Mouse (Mus musculus): ENCODE measurements at regions not wholly inside any gene's neighbourhood (a gene's known extent, or its start where the extent isn't known, plus 50 kb on each side); places are given as distances from the start of the nearest gene placed in this dataset.

DNA sequence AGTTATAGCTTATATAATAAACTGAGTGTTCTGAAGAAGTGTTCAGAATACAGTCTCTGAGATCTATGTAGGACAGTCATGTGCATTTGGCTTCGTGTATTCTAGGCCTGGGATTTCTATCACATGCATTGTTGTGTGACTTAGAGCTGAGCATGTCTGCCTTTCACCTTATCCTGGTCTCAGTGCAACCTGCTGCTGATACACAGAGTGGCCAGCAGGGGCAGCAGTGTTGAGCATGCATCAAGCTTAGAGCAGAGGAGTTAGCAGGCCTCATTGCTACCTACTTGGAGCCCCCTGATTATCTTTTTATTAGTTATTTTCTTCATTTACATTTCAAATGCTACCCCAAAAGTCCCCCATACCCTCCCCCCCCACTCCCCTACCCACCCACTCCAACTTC, 229.1 kb upstream of the Camk1g start:
- peak; percentile 80 for ATAC-seq (replicated peaks; ENCODE audit: poor library complexity, severe bottlenecking)

DNA sequence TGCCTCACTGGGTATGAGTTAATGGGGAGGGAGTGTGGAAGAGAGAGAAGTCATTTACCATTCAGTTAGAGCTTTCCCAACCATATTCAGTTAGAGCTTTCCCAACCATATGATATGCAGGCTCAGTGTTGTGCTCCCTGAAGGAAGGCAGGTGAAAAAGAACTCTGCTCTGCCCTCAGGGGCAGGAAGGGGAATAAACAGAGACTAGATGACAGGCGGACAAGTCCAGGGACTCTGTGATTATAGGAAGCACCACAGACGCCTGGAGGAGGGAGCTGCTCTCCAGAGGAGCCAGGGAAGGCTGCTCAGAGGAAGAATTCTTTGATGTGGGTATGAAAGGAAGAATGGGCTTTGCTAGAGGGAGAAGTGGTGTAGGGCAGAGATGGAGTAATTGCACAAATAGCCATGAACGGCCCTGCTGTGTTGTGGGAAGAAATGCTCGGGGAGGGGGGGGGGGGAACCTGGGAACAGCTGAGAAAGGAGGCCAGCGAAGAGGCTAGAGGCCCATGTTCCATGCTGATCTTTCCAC, 220.3 kb upstream of the Camk1g start:
- no peak for ATAC-seq (replicated peaks; ENCODE audit: poor library complexity, severe bottlenecking)

DNA sequence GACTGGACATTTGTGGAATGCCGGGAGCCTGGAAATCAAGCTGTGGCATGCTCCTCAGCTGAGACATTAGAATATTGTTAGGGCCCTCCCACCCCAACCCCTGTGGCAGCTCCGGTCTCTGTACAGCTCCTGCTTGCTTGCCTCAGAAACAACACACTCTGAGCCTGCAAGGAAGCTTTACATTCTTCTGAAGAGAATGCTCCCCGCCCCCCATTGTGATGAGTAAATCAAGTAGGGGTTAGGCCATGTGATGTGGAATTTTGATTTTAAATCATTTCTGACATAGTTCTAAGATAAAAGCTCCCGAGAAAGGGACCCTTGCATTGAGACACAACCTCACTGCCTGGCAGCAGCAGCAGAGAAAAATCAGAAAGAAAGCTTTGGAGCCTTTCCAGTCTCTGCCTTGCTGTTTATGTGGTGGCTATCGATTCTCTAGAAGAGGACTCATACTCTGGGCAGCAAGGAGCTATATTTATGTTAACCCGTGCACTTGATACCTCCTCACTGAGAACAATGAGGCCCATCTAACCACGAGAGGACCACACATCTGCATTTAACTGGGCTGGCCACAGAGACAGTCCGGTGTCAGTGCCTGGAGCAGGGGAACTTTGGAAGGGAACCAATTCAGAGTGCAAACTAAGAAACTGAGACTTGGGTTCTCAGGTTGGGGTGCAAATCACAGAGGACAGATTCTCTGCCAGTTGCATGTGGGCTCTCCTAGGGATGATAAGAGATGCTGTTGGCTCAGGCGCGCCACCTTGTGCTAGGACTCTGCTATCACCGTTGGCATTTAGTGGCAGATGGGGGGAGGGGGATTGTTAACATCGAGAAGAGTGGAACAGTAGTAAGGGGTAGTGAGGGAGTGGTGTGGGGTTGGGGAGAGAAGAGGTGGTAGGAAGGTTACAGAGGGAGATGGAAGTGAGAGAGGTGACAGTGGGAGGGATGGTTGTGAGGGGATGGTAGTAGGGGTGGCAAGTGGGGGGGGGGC, 218.7 kb upstream of the Camk1g start:
- ATAC-seq (replicated peaks; ENCODE audit: poor library complexity, severe bottlenecking) = peak; percentile 90

DNA sequence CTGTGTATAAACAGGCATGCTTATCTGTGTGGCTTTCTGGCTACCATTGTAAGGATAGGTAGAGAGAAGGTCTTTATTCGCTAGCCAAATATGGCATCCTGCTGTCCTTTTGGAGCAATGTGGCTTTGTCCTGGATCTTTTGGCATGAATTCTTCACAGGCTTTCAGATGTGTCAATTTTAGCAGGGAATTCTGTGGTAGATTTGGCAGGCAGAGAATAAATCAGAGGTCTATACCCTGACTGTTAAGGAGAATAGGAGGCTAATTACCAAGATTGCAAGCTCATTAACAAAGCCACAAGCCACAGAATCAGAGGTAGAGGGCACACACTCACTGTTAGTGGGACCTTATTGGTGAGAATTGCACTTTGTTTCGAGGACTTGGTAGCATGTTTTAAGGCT, 217.2 kb upstream of the Camk1g start:
- no peak for ATAC-seq (replicated peaks; ENCODE audit: poor library complexity, severe bottlenecking)

DNA sequence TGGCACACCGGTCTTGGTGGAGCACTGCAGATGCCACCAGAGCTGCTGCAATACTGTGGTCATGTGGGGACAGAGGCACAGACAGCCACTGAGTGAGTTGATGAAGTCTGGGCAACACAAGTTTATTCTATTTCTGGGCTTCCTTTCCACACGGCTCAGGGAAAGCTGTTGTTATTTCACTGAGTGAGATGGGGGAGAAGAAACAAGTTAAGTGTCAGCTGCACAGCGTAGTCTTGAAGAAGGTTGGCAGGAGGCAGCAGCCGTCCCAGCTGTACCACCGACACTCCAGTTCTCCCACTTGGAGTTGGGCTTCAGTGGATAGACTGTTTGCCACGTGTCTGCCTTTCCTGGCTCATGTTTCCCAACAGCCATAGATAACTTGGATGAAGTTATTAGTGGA, 216.8 kb upstream of the Camk1g start:
- ATAC-seq (replicated peaks; ENCODE audit: poor library complexity, severe bottlenecking) = no peak

DNA sequence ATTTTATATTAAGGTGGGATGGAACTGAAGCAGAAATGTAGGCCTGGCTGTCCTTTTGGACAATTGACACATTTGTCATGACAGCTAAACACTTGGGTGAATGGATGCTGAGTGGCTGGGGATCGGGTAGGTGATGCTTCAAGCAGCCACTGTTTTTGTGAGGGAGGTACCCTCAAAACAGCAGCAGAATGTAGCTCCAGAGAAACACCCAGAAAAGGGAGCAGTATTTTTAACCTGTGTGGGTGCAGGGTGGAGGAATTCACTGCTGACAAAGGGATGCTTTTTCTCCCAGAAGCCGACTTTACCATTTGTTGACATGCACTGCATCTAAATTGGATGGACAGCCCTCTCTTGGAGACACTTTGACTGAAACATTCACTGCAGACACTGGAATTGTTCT, 213.7 kb upstream of the Camk1g start:
- no peak for ATAC-seq (replicated peaks; ENCODE audit: poor library complexity, severe bottlenecking)

DNA sequence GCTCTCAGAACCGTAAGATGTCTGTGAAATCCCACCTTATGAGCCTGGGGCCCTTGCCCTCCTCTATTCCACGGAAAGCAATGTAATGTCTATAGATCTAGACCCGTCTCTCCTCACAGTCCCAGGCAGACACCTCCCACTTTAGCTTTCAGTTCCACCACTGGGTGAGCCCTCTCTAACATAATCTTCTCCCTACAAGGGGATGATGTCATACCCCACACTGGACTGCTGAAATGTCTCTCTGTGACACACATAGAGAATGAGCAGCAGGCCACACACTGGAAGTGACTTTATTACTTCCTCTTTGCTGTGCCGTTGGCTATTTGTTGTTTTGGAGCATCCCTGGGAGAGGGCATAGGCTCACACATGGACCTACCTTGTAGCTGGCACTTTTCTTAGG, 210.3 kb upstream of the Camk1g start:
- peak; percentile 94 for ATAC-seq (replicated peaks; ENCODE audit: poor library complexity, severe bottlenecking)

DNA sequence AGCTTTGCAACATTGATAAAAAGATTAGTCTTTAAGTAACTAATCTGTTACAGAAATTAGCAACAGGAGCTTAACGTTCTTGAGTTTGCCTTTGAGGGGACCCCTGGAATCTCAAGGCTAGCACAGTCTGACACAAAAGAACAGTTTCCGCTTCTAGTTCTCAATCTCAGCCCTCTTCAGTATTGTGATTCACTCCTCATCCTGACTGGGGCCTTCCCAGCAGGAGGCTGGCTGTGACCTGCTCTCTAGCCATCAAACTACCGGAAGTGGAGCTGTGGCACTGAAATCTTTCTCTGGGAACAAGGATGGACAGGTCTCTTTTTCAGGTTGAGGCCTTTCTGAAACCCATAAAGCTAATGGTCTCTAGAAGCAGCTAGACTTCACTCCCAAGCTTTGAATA, 209.6 kb upstream of the Camk1g start:
- ATAC-seq (replicated peaks; ENCODE audit: poor library complexity, severe bottlenecking) = no peak

DNA sequence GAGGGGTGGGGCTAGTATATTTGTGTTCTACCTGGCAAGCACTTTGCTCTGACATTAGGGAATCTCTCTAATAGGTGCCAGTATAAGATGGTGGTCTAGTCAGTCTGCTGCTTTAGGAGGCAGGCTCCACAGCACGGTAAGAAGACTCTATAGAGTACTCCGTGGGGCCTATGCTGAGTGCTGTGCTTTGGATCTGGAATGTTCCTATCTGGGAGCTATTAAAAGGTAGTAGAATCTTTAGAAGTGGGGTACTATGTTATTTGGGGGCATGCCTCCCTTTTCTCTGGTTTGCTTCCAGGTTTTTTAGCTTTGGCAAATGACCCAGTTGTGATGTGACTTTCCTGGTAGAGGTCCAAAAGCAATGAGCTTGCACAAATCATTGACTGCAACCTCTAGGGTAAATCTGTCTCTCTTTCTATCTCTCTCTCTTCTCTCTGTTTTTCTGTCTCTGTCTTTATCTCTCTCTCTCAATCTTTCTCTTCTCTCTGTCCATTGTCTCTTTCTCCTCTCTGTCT, 208.6 kb upstream of the Camk1g start:
- no peak for ATAC-seq (replicated peaks; ENCODE audit: poor library complexity, severe bottlenecking)

DNA sequence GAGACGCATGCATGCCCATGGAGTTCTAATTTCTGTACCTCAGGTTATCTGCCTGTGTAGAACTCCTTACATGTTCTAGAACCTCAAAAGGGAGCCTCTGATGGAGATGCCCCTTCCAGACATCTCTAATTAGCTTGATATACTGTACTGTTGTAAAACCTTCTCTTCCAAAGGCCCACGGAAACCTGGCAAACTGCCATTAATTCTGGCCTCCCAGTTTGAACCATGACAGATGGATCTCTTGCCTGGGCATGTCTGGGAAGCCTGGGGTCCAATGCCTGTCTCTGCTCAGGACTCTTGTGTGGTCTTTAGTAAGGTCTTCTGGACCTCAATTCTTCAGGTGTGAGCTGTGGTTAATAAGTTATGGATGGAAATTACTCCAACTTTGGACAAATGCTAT, 207.7 kb upstream of the Camk1g start:
- ATAC-seq (replicated peaks; ENCODE audit: poor library complexity, severe bottlenecking) = no peak

DNA sequence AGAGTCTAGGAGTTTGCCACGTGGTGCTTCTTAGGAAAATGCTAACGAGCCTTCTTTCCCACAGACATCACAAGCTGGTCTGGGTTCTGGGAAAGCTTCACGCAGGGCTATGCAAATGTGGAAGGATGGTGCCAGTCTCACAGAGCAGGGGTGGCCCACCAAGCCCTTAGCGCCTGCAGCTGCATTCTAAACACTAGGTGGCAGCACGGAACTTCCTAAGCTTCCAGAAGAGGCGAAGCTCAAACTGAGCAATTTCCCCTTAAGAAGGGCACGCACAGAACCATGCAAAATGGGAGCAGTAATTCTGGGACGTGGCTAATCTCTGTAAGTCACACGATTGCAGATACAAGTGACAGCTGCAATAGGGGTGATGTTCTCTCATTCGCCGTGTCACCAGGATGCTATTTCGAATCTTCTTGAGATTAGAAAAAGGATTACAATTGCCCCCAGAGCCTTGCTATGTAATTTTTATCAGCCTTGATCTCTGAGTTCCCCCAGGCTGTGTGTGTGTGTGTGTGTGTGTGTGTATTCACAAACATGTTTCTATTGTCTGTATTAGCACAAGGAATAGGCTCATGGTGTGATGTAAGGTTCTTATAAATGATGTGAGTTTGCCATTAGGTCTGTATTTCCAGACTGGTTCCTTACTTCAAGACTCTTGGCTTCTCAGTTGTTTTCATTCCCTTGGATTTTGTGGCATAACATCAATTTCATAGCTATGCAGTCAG, 206.1 kb upstream of the Camk1g start:
- ATAC-seq (replicated peaks; ENCODE audit: poor library complexity, severe bottlenecking) = peak; percentile 76

DNA sequence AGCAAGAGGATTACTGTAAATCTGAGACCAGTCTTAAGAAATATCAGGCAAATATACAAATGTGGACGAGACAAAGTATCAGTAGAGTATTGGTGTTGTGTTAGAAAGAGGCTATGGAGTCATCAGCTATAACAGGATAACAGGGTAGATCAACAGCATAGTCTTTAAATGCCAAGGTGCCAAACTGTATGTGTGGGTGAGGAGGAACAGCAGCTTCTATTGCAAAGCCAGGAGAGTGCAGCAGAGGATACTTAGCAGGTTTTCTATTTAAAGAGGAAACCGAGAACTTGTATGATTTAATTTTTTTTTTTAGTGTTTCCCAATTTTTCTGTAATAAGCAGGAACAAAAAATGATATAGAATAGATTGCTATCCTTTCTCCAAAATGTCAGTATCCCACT, 202.7 kb upstream of the Camk1g start:
- ATAC-seq (replicated peaks; ENCODE audit: poor library complexity, severe bottlenecking) = no peak

DNA sequence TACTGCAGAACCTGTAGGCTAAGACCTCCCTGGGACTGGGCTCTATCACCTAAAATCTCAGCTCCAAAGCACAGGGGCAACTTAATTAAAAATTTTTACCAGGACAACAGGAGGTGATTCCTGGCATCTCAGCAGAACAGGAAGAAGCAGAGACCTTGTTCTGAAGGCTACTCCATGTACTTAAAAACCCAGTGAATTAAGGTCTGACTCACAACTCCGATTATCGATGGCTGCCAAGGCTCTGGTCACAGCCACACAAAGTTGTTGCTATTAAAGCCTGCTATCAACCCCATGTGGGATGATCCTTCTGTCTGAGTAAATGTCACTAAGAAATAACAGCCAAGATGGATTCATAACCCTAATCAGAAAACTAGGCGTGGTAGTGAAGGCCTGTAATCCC, 202.3 kb upstream of the Camk1g start:
- ATAC-seq (replicated peaks; ENCODE audit: poor library complexity, severe bottlenecking) = no peak

DNA sequence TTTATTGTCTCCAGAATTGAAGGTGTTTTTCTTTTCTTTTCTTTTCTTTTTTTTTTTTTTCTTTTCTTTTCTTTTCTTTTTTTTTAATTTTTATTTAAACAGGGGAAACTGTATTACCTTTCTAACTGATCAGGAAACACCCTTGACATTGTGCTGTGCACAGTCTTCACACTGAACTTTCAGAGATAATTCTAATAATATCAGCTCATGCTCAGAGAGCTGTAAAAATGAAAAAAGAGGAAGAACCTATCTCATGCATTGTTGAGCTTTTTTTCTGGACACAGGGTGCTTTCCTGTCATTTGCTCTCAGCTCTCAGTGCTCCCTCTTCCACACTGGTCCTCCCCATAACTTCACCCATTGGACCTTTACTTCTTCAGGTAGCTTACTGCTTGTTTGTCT, 201.0 kb upstream of the Camk1g start:
- ATAC-seq (replicated peaks; ENCODE audit: poor library complexity, severe bottlenecking) = no peak

DNA sequence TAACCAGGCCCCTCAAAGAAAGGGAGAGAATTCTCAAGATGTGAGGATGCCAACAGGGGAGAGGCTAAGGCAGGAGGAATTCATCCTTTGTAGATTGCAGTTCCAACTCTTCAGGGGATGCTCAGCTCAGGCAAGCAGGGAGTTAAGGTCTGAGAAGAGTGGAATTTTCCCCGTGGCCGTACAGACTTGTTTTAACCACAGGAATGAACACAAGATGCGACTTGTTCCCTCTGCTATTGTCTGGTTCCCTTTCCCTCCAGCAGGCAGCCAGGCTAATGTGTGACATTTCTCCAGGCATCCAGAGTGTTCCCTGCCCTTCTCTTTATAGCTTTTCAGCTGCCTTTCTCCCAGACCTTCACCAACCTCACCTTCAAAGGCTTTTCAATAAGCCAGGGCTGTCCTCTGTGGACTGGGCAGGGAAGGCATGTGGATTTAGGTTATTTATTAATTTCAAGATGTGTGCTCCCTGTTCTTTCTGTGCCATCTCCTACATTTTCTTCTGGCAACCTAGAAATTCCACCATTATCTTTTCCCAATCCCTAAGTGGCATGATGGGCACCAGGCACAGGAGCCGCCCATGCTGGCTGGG, 198.6 kb upstream of the Camk1g start:
- ATAC-seq (replicated peaks; ENCODE audit: poor library complexity, severe bottlenecking) = no peak

DNA sequence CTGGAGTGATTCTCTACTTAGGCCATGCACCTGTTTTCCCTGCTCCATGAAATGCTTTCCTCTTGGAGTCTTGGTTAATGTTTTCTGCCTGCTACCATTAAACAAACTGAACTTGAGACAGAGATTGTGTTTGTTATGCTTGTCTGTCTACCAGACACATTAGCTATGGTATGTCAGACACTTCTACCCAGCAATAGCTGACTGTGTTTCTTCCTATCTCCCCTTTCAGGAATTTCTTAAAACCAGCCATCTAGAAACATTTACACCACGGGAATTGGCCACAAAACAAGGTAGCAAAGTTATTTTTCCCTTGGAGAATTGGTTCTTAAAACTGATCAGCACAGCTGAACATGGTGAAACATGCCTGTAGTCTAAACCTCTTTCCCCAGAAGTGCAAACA, 197.1 kb upstream of the Camk1g start:
- no peak for ATAC-seq (replicated peaks; ENCODE audit: poor library complexity, severe bottlenecking)

DNA sequence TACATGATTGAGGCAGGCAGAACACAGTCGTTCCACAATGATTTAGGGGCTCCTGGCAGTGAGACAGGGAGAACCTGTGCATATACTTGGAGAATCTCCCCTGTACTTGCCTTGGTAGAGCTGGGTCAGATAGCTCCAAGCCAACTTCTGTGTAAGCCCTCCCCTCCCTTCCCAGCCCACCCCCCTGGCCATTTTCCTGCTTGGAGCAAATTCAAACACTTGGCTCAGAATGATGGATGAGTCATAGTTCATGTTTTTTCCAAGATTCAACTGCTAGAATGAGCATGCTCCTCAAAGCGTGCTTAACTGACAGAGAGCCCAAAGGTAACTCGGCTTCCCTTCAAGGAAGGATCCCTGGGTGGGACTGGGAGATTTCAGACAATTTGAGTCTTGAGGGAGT, 194.1 kb upstream of the Camk1g start:
- ATAC-seq (replicated peaks; ENCODE audit: poor library complexity, severe bottlenecking) = no peak

DNA sequence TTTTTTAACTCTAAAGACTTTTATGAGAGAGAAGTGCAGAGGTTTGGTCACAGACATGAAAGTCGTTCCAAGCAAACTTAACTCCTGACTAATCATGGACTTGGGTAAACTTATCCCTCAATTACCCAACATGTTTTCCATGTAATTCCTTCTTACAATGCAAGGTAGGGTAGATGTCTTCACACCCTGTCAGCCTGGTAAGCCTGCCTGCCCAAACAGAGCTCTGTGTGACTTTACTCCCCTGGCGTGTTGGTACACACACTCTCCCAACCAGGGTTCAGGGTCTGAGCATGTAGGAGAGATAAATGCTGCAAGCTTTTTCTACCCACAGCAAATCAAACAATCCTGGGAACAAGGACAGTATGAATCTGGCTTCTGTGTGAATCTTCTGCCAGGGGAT, 192.1 kb upstream of the Camk1g start:
- no peak for ATAC-seq (replicated peaks; ENCODE audit: poor library complexity, severe bottlenecking)

DNA sequence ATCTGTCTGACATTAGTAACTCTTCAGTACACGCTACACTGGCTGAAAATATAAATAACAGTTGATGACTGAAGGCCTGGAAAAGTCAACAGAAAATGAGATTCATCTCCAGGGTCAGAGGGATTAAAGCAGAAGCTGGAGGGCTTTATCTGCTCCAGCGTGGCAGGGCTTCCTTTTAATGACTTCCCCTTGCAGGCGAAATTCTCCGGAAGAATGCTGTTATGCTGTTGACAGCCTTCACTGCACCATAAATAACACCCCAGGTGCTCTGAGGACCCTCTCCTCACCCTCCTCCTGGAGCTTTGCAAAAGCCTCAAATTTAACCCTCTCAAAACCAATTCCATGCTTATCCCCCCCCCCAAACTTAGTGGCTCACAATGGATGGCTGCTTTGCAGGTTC, 188.0 kb upstream of the Camk1g start:
- peak; percentile 67 for ATAC-seq (replicated peaks; ENCODE audit: poor library complexity, severe bottlenecking)

DNA sequence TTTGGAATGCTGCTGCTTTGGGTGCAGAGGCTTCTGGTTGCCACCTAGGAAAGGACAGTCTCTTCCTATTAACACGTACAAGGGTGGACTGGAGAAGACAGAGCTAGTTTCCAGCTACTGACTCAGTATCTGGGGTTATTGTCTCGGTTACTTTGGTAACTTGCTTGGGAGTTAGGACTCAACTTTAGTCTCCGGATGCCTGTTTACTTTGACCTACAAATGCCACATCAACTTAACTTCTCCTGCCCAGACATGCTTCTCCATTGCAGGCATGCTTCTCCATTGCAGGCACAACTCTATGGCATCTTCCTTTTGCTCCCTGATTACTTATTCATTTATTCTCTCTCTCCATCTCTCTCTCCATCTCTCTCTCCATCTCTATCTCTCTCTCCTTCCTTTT, 184.6 kb upstream of the Camk1g start:
- ATAC-seq (replicated peaks; ENCODE audit: poor library complexity, severe bottlenecking) = no peak

DNA sequence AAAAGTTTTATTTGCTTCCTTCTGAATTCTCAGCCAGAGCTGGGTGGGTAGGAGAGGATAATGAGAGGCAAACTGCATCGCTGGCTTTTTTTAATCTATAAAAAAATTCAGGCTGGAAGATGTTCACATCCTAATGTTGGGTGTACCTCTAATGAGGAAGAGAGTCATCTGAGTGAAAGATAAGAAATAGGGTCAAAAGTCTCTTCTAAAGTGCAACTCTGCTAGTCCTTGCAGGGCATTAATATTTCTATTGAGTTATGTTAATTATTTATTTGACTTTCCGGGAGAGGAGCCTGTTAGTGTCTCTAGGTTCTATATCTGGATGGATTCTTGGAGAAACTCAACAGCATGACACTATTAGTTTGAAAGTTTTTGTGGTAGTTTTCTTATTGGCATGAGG, 182.2 kb upstream of the Camk1g start:
- no peak for ATAC-seq (replicated peaks; ENCODE audit: poor library complexity, severe bottlenecking)
